Mouse (Mus musculus) heart, embryonic 11.5 days (tissue): Measurements from ENCODE around the gene Cfap97d2. TPM values are rescaled to one million over a fixed set of nuclear protein-coding genes. Genes with fewer than 3 reads are reported as not detected.

Experiments used
- ATAC-seq: fragments of 200-750 bp; cut with Nextera tagmentation; replicated peaks from 2 replicates; pipeline ENCODE4 v1.8.0; 2017; ENCODE audit warnings: moderate library complexity; ENCODE audit not compliant: insufficient number of reproducible peaks, low FRiP score, low TSS enrichment
- H3K27ac ChIP-seq: fragments of 300-500 bp; sonication (generic); 2 replicates; pipeline ENCODE4 v1.5.1; 2014; ENCODE audit warnings: mild to moderate bottlenecking, low read depth, low read length
- H3K27me3 ChIP-seq: fragments of 300-500 bp; sonication (generic); 2 replicates; pipeline ENCODE4 v1.6.1; 2014; ENCODE audit warnings: mild to moderate bottlenecking, low read length, mixed read lengths; ENCODE audit not compliant: control insufficient read depth, insufficient read depth
- H3K36me3 ChIP-seq: fragments of 300-500 bp; sonication (generic); 2 replicates; pipeline ENCODE4 v1.6.1; 2014; ENCODE audit warnings: mild to moderate bottlenecking, low read length, moderate library complexity, mixed read lengths; ENCODE audit not compliant: control insufficient read depth, insufficient read depth
- H3K4me1 ChIP-seq: fragments of 300-500 bp; sonication (generic); 2 replicates; pipeline ENCODE4 v1.6.1; 2014; ENCODE audit warnings: low read length; ENCODE audit not compliant: control insufficient read depth, insufficient read depth
- H3K4me2 ChIP-seq: fragments of 300-500 bp; sonication (generic); 2 replicates; pipeline ENCODE4 v1.6.1; 2014; ENCODE audit warnings: mild to moderate bottlenecking, moderate library complexity
- H3K4me3 ChIP-seq: fragments of 300-500 bp; sonication (generic); 2 replicates; pipeline ENCODE4 v1.5.1; 2014; ENCODE audit warnings: low read depth, low read length
- H3K9ac ChIP-seq: fragments of 300-500 bp; sonication (generic); 2 replicates; pipeline ENCODE4 v1.6.1; 2014; ENCODE audit warnings: mild to moderate bottlenecking, low read depth, low read length, moderate library complexity
- H3K9me3 ChIP-seq: fragments of 300-500 bp; sonication (generic); replicated peaks from 2 replicates; pipeline ENCODE4 v1.6.1; 2016; ENCODE audit warnings: low read length; ENCODE audit not compliant: control insufficient read depth
- WGBS: fragments of 180-500 bp; shearing (Covaris S2); extraction: QIAGEN DNeasy Blood & Tissue Kit; methylation state at CpG from one replicate; pipeline ENCODE4 v1.1.7; 2014; ENCODE audit not compliant: insufficient replicate concordance; 5-methylcytosine and 5-hydroxymethylcytosine counted together
- polyA plus RNA-seq: library from polyadenylated mRNA; unstranded; fragments of >200 nt; fragmentation: Nextera tagmentation; extraction: Ambion mirVana; gene quantifications from 2 replicates; pipeline ENCODE4 v1.2.1, GENCODE M21; 2014

Gene Cfap97d2
- polyA plus RNA-seq, 1 experiment from 2014 or later: not detected

DNA sequence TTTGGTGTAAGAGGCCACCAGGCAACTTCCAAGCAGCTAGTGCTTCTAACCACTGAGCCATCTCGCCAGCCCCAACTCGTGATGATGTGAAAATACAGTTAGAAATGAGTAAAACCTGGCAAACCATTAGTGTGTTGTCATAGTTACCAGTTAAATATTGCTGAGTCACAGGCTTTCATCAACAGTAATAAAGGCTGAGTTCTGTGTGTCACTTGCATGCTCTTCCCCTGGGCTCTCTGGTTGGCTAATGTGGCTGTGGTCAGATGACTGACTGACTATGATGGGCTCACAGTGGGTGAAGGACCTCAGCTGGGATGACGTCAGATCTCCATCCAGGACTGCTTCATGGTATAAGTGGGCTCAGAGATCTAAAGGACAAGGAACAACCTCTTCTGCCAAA, 74.8 kb downstream of the Cfap97d2 start:
- Histone ChIP-seq H3K36me3 (peaks cover 32% of the 10 kb centered on the region), H3K4me2 (no peak overlapping the region), H3K9ac (no peak overlapping the region), H3K27me3 (no peaks in the 10 kb centered on the region), H3K4me3 (no peak overlapping the region), H3K27ac (no peak overlapping the region), H3K9me3 (no peaks in the 10 kb centered on the region), H3K4me1 (peaks cover 8% of the 10 kb centered on the region)
- no peak for ATAC-seq
- WGBS: 87% methylated on average over 3 of the region's 3 CpGs

GRCm38 (mm10) chr8:13785250-13785763, 79.6 kb downstream of the Cfap97d2 start, which contains the start of gene Upf3a:
Upf3a (plus strand) TSS chr8:13785615.
- ATAC-seq: peak; percentile 92
- H3K4me3 ChIP-seq: peak within 1 kb of the TSS; percentile 77
- H3K4me2 ChIP-seq: peak within 1 kb of the TSS; percentile 73
- peak within 1 kb of the TSS; percentile 97 for H3K27ac ChIP-seq
- no peaks in the 10 kb centered on the region for H3K9me3 ChIP-seq
- peak within 1 kb of the TSS; percentile 98 for H3K9ac ChIP-seq
- no peaks in the 10 kb centered on the region for H3K27me3 ChIP-seq
- under 1% methylated on average over 47 of the region's 47 CpGs for WGBS
- H3K4me1 ChIP-seq: peaks cover 12% of the 10 kb centered on the region
- H3K36me3 ChIP-seq: peaks cover 20% of the 10 kb centered on the region

DNA sequence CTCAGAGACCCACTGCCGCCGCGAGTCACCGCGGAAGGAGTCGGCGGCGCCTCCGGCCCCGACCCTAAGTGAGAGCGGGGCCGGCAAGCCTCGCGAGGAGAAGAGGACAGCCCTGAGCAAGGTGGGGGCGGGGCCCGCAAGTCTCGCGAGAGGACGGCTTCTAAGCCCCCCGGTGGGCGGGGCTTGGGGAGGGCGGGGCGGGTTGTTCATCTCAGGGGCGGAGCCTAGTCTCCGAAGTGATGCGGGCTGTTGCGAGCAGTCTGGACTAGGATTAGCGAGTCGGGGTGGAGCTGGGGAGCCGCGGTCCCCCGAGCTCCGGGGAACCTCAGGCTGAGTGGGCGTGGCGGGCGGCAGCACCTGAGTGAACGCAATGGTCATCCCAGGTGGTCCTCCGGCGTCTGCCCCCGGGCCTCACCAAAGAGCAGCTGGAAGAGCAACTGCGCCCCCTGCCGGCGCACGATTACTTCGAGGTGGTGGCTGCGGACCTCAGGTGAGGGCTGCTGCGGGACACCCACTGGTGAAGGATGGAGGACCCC, 80.1 kb downstream of the Cfap97d2 start:
- peak; percentile 95 for ATAC-seq
- peaks cover 15% of the 10 kb centered on the region for H3K36me3 ChIP-seq

GRCm38 (mm10) chr8:13789606-13790005, 83.9 kb downstream of the Cfap97d2 start:
- peaks cover 7% of the 10 kb centered on the region for H3K4me1 ChIP-seq
- peaks cover 19% of the 10 kb centered on the region for H3K36me3 ChIP-seq
- no peaks in the 10 kb centered on the region for H3K9me3 ChIP-seq
- H3K27ac ChIP-seq: no peak overlapping the region
- no peaks in the 10 kb centered on the region for H3K27me3 ChIP-seq
- no peak overlapping the region for H3K4me3 ChIP-seq
- H3K4me2 ChIP-seq: no peak overlapping the region
- ATAC-seq: no peak
- 91% methylated on average over 8 of the region's 8 CpGs for WGBS
- H3K9ac ChIP-seq: no peak overlapping the region

More for the DNA sequence above, 80.1 kb downstream of the Cfap97d2 start:
- under 1% methylated on average over 47 of the region's 47 CpGs for WGBS
- Histone ChIP-seq H3K9me3 (no peaks in the 10 kb centered on the region), H3K27ac (peak overlapping the region; percentile 97), H3K4me3 (peak overlapping the region; percentile 77), H3K9ac (peak overlapping the region; percentile 98), H3K27me3 (no peaks in the 10 kb centered on the region), H3K4me1 (peaks cover 12% of the 10 kb centered on the region), H3K4me2 (peak overlapping the region; percentile 73)

Other genes with a start within 250 kb of the Cfap97d2 start
- 12.4 and 17.7 TPM in 2 replicates for gene Gas6, start 211.4 kb upstream of the Cfap97d2 start, polyA plus RNA-seq
- not detected in 2 replicates for gene 1700029H14Rik, start 143.4 kb upstream of the Cfap97d2 start, polyA plus RNA-seq
- 26.3 and 36.3 TPM in 2 replicates for gene Rasa3, start 28.3 kb upstream of the Cfap97d2 start, polyA plus RNA-seq
- 154 and 160 TPM in 2 replicates for gene Cdc16, start 51.8 kb downstream of the Cfap97d2 start, polyA plus RNA-seq
- 27.4 and 28.1 TPM in 2 replicates for gene Upf3a, start 79.7 kb downstream of the Cfap97d2 start, polyA plus RNA-seq
- not detected in 2 replicates for gene AF366264, start 132.5 kb downstream of the Cfap97d2 start, polyA plus RNA-seq
- gene Champ1, start 163.8 kb downstream of the Cfap97d2 start, polyA plus RNA-seq: 21.7 and 22.8 TPM in 2 replicates
- gene Coprs, start 184.4 kb downstream of the Cfap97d2 start, polyA plus RNA-seq: 64.3 and 69.8 TPM in 2 replicates